In the genomic region with DNA sequence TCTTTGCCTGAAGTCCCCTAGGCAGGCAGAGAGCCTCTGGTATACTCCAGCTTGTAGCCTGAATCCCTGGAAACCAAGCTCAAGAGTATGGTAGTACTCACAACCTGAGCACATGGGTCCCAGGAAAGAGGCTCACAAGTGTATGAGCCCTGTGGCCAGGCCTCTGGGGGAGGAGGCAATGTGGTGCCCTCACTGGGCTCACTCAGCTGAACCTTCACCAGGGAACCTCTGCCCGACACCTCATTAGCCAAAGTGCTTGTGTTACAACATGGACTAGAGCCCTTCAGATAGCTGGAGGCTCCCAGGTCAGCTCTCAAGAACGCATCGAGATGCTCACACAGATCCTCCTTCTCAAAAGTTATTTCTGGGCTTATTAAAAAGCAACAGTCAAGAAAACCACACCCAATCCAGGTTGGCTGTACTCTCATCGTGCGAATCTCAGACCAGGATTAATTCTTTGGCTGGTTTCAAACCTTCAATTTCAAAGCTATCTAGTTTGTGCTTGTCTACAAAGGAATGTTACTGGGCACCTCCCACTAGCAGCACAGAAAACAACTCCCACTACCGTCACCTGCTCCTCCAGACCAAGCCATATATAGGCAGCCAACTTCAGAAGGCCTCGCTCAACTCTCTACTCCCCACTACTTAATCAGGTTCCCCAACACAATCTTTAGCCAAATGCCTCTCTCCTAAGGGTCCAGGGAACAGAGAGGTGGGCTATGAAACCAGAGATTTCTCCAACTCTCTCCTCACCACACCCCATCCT, we compare ENCODE assay signal across 10 mouse cellular contexts. TPM values are rescaled to one million over a fixed set of nuclear protein-coding genes. Genes with fewer than 3 reads are reported as not detected.
DNase-seq lines count a peak whose midpoint lies in the region; ATAC-seq and TF ChIP-seq lines count a peak whose summit lies in the region.
"Had no signal": no experiment of that assay in that cellular context is flagged by ENCODE, and none has a peak within 500 bp of the region (broad histone marks: within the 10 kb centered on the region; RNA-seq: fewer than 3 reads in every experiment).

No protein-coding gene starts in this region.

- H3K4me3 ChIP-seq in heart, adult 2 months = no peak overlapping the region
- no peak overlapping the region for H3K4me3 ChIP-seq in spleen, adult 2 months (ENCODE audit: extremely low read depth, insufficient read depth, insufficient read length)
- no peak overlapping the region for H3K4me3 ChIP-seq in kidney, embryonic 16.5 days (ENCODE audit: low read length)

- H3K79me2 ChIP-seq in heart, adult 2 months (replicated peaks; ENCODE audit: control insufficient read depth, insufficient read depth, low read length) = peaks cover 10% of the 10 kb centered on the region

- no peaks in the 10 kb centered on the region for H3K27me3 ChIP-seq in heart, adult 2 months (ENCODE audit: control insufficient read depth, insufficient read depth, low read length)
- H3K27me3 ChIP-seq in spleen, adult 2 months (ENCODE audit: control insufficient read depth, insufficient read depth, low read length) = no peaks in the 10 kb centered on the region
- no peaks in the 10 kb centered on the region for H3K27me3 ChIP-seq in kidney, embryonic 16.5 days (ENCODE audit: insufficient read depth, low read length)

- no peak for TF ChIP-seq EP300 in heart, adult 2 months (IDR thresholded peaks at IDR 0.05; ENCODE audit: insufficient read depth, low read depth, low read length)

- DNase-seq in heart, adult 2 months = no peak
- DNase-seq in heart, adult 8-10 months (ENCODE audit: low spot score) = no peak
- DNase-seq in spleen, adult 2 months (ENCODE audit: low read depth in 1 of 2, low spot score in 2 of 2) = no peak
- no peak for DNase-seq in spleen, postnatal 4 days (ENCODE audit: low spot score in 2 of 2)
- no peak for DNase-seq in ovary, postnatal 10 days (ENCODE audit: low spot score)
- DNase-seq in gastrocnemius, postnatal 10 days = no peak
- DNase-seq: gastrocnemius, postnatal 14 days had no signal

- H3K4me1 ChIP-seq in heart, adult 2 months (ENCODE audit: control insufficient read depth, insufficient read depth, low read length) = peaks cover 57% of the 10 kb centered on the region
- H3K4me1 ChIP-seq in spleen, adult 2 months (ENCODE audit: control insufficient read depth, insufficient read depth, insufficient read length) = no peaks in the 10 kb centered on the region
- H3K4me1 ChIP-seq in kidney, embryonic 16.5 days (ENCODE audit: insufficient read depth, low read length) = peaks cover 85% of the 10 kb centered on the region

- peaks cover 56% of the 10 kb centered on the region for H3K36me3 ChIP-seq in heart, adult 2 months (ENCODE audit: control insufficient read depth, insufficient read depth, low read length)
- H3K36me3 ChIP-seq in spleen, adult 2 months (ENCODE audit: control insufficient read depth, insufficient read depth, low read length) = peaks cover 5% of the 10 kb centered on the region; the same call in 1 of the 2 replicates
- H3K36me3 ChIP-seq in kidney, embryonic 16.5 days (ENCODE audit: insufficient read depth, low read length) = 0 out of 2 replicates have a peak, but pooled peaks cover 9% of the 10 kb centered on the region

- ATAC-seq in kidney, embryonic 16.5 days (ENCODE audit: low FRiP score, low TSS enrichment) = 0 out of 2 replicates have a peak, but pooled peaks have one; percentile 46
- no peak for ATAC-seq in megakaryocyte, adult 5-6 weeks (ENCODE audit: poor library complexity, severe bottlenecking)

- no peak overlapping the region for H3K4me2 ChIP-seq in kidney, embryonic 16.5 days (replicated peaks; ENCODE audit: low read depth, low read length)

- H3K27ac ChIP-seq in heart, adult 2 months = peak overlapping the region; percentile 82
- H3K27ac ChIP-seq in spleen, adult 2 months (ENCODE audit: insufficient read depth, low read length) = peak overlapping the region; percentile 23; the same call in 1 of the 2 replicates
- peak overlapping the region; percentile 89 for H3K27ac ChIP-seq in kidney, embryonic 16.5 days (ENCODE audit: low read length)

- no peak for TF ChIP-seq CTCF in heart, adult 2 months (IDR thresholded peaks at IDR 0.05)
- TF ChIP-seq CTCF in spleen, adult 2 months (IDR thresholded peaks at IDR 0.05; ENCODE audit: extremely low read depth, insufficient read depth, insufficient read length, insufficient replicate concordance) = no peak

- H3K9ac ChIP-seq in heart, adult 2 months (ENCODE audit: low read depth, low read length) = peak overlapping the region; percentile 69
- 0 out of 2 replicates have a peak overlapping the region, but pooled peaks have one; percentile 3 for H3K9ac ChIP-seq in kidney, embryonic 16.5 days (replicated peaks; ENCODE audit: low read length)

- intact Hi-C loops in heart, adult 2 months (cut with DNase I) = loop anchor here (2.0 to 5.0 kb wide), 2 partner anchors 23 to 33 kb away; no protein-coding TSS in a partner anchor

- H3K9me3 ChIP-seq in kidney, embryonic 16.5 days (ENCODE audit: low read length) = no peaks in the 10 kb centered on the region

- 34% methylated on average over 7 of the region's 7 CpGs for WGBS in heart, adult 2 months
- 87% methylated on average over 7 of the region's 7 CpGs for WGBS in spleen, adult 2 months
- WGBS in kidney, embryonic 16.5 days = 51% methylated on average over 7 of the region's 7 CpGs

- TF ChIP-seq POLR2A in heart, adult 2 months (IDR thresholded peaks at IDR 0.05; ENCODE audit: insufficient read depth, low read depth, low read length) = no peak
- TF ChIP-seq POLR2A in spleen, adult 2 months (IDR thresholded peaks at IDR 0.05; ENCODE audit: low read depth, low read length) = no peak

RNA-seq across cellular contexts. Expression of a gene that starts 22.5 kb away (rescaled TPM):
- total RNA-seq in heart, adult 2 months (2021) = 10 to 100 TPM; 66.1 to 85.7 TPM
- 123 and 132 TPM in 2 replicates for polyA plus RNA-seq in heart, adult 2 months (2012; rRNA removed)
- 10 to 100 TPM; 57.8 to 82.0 (median 75.8) TPM for total RNA-seq in heart, adult 8-10 months (2022)
- 156 and 192 TPM in 2 replicates for polyA plus RNA-seq in spleen, adult 2 months (2012; rRNA removed)
- polyA plus RNA-seq in kidney, embryonic 16.5 days (2015; fragmentation: Nextera tagmentation; extraction: Ambion mirVana) = 360 and 374 TPM in 2 replicates
- total RNA-seq in gastrocnemius, postnatal 10 days (2021) = 100 to 1,000 TPM in 1 of 2 experiments, 10 to 100 TPM in 1; 90.2 to 120 TPM
- total RNA-seq in megakaryocyte, adult 5-6 weeks (2015) = 82.5 and 87.8 TPM in 2 replicates
- total RNA-seq in megakaryocyte, adult 5-6 weeks (2017) = 44.7 and 55.1 TPM in 2 replicates

RNA-seq across cellular contexts. Expression of a gene that starts 42.1 kb away (rescaled TPM):
- 100 to 1,000 TPM; 156 to 177 TPM for total RNA-seq in heart, adult 2 months (2021)
- polyA plus RNA-seq in heart, adult 2 months (2012; rRNA removed) = 221 and 283 TPM in 2 replicates
- 100 to 1,000 TPM; 152 to 167 (median 158) TPM for total RNA-seq in heart, adult 8-10 months (2022)
- polyA plus RNA-seq in spleen, adult 2 months (2012; rRNA removed) = 218 and 234 TPM in 2 replicates
- 406 and 407 TPM in 2 replicates for polyA plus RNA-seq in kidney, embryonic 16.5 days (2015; fragmentation: Nextera tagmentation; extraction: Ambion mirVana)
- 100 to 1,000 TPM; 169 to 174 TPM for total RNA-seq in gastrocnemius, postnatal 10 days (2021)
- total RNA-seq in megakaryocyte, adult 5-6 weeks (2015) = 216 and 241 TPM in 2 replicates
- 340 and 348 TPM in 2 replicates for total RNA-seq in megakaryocyte, adult 5-6 weeks (2017)

RNA-seq across cellular contexts. Expression of a gene that starts 42.2 kb away (rescaled TPM):
- 1 to 10 TPM in 1 of 2 experiments, under 1 TPM in 1; 0.91 to 1.1 TPM for total RNA-seq in heart, adult 2 months (2021)
- polyA plus RNA-seq in heart, adult 2 months (2012; rRNA removed) = 2.7 and 3.4 TPM in 2 replicates
- total RNA-seq in heart, adult 8-10 months (2022) = 1 to 10 TPM in 1 of 4 experiments, under 1 TPM in 3; 0.50 to 1.1 (median 0.74) TPM
- 174 and 236 TPM in 2 replicates for polyA plus RNA-seq in spleen, adult 2 months (2012; rRNA removed)
- polyA plus RNA-seq in kidney, embryonic 16.5 days (2015; fragmentation: Nextera tagmentation; extraction: Ambion mirVana) = 9.7 and 10.1 TPM in 2 replicates
- under 1 TPM; 0.66 to 0.93 TPM for total RNA-seq in gastrocnemius, postnatal 10 days (2021)
- 53.8 and 54.4 TPM in 2 replicates for total RNA-seq in megakaryocyte, adult 5-6 weeks (2015)
- 44.2 and 60.4 TPM in 2 replicates for total RNA-seq in megakaryocyte, adult 5-6 weeks (2017)

RNA-seq across cellular contexts. Expression of a gene that starts 58.4 kb away (rescaled TPM):
- total RNA-seq in heart, adult 2 months (2021) = under 1 TPM; 0.23 to 0.39 TPM
- 0.49 and 0.61 TPM in 2 replicates for polyA plus RNA-seq in heart, adult 2 months (2012; rRNA removed)
- total RNA-seq in heart, adult 8-10 months (2022) = under 1 TPM; 0.12 to 0.32 (median 0.23) TPM
- 0.13 and 0.14 TPM in 2 replicates for polyA plus RNA-seq in spleen, adult 2 months (2012; rRNA removed)
- polyA plus RNA-seq in kidney, embryonic 16.5 days (2015; fragmentation: Nextera tagmentation; extraction: Ambion mirVana) = 0.59 and 0.74 TPM in 2 replicates
- under 1 TPM; 0.23 to 0.27 TPM for total RNA-seq in gastrocnemius, postnatal 10 days (2021)
- total RNA-seq in megakaryocyte, adult 5-6 weeks (2015) = not detected in 2 replicates
- total RNA-seq in megakaryocyte, adult 5-6 weeks (2017) = not detected in 2 replicates
- total RNA-seq: monocyte, adult 5-6 weeks had no signal

Comparison
In these comparisons a context has a peak if more than half of its experiments do, and no peak if none do; other contexts are left out.
1. H3K27ac ChIP-seq: peak in every context shown above with its lines; median percentile 89 in kidney, embryonic 16.5 days; 82 in heart, adult 2 months; 23 in spleen, adult 2 months.
2. RNA of a gene that starts 42.2 kb away (total RNA-seq): 44.2 to 60.4 TPM in megakaryocyte, adult 5-6 weeks; 0.91 to 1.1 TPM in heart, adult 2 months, 0.66 to 0.93 TPM in gastrocnemius, postnatal 10 days and 0.50 to 1.1 TPM in heart, adult 8-10 months; every median in the first group is over 10 times any median in the second.